ENCODE assay signal across 7 mouse cellular contexts in the genomic region with DNA sequence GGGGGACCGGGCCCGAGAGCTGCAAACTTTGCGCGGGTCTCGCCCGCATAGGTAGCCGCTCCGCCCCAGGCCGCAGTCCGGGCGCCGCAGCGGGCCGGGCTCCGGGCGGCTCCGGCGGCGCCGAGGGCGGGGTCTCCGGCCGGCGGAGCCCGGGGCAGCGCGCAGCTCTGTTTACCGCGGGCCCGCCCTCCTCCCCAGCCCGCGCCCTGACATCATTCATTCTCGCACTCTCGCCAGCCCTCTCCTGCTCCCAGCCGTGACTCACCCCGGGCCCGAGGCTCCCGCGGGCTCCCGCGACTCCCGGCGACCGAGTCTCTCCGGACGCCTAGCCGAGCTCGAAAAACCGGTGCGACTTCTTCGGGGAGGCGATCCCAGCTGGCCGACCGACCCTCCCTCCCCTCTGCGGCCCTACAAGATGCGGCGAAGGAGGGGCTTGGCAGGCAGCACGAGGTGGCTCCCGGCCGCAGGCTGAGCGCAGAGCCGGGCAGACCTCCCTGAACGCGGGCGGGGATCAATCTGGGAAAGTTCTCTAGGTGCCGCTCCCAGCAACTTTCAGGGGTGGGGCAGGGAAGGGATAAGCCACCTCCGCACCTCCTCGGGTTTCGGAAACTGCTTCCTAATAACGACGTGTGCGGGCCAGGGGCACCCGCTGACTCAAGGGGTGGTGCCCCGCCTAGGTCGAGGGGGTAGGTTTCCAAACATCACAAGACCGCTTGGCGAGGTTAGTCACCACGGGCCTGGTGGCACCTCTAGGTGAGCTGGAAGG. TPM values are rescaled to one million over a fixed set of nuclear protein-coding genes. Genes with fewer than 3 reads are reported as not detected.
DNase-seq lines count a peak whose midpoint lies in the region; ATAC-seq lines count a peak whose summit lies in the region.

No protein-coding gene starts in this region.

- H3K4me1 ChIP-seq in intestine, embryonic 15.5 days (replicated peaks): peaks cover 9% of the 10 kb centered on the region; the same call in 1 of the 2 replicates
- H3K4me1 ChIP-seq in limb, embryonic 10.5 days: peaks cover 22% of the 10 kb centered on the region
- H3K4me1 ChIP-seq in midbrain, embryonic 10.5 days: peaks cover 22% of the 10 kb centered on the region

- H3K9ac ChIP-seq in intestine, embryonic 15.5 days: peak overlapping the region; percentile 77

- peak overlapping the region; percentile 89 for H3K4me2 ChIP-seq in intestine, embryonic 15.5 days (replicated peaks)

- no peaks in the 10 kb centered on the region for H3K36me3 ChIP-seq in intestine, embryonic 15.5 days
- H3K36me3 ChIP-seq in limb, embryonic 10.5 days: no peaks in the 10 kb centered on the region
- H3K36me3 ChIP-seq in midbrain, embryonic 10.5 days: no peaks in the 10 kb centered on the region

- no peaks in the 10 kb centered on the region for H3K27me3 ChIP-seq in intestine, embryonic 15.5 days (replicated peaks)
- peaks cover 63% of the 10 kb centered on the region for H3K27me3 ChIP-seq in limb, embryonic 10.5 days (ENCODE audit: low read depth, poor library complexity, severe bottlenecking)
- H3K27me3 ChIP-seq in midbrain, embryonic 10.5 days (ENCODE audit: low read depth, poor library complexity, severe bottlenecking): peaks cover 77% of the 10 kb centered on the region

- peak overlapping the region; percentile 75 for H3K4me3 ChIP-seq in intestine, embryonic 15.5 days (replicated peaks)
- H3K4me3 ChIP-seq in limb, embryonic 10.5 days: peak overlapping the region; percentile 84
- H3K4me3 ChIP-seq in midbrain, embryonic 10.5 days: peak overlapping the region; percentile 83

- H3K27ac ChIP-seq in intestine, embryonic 15.5 days: peak overlapping the region; percentile 95
- peak overlapping the region; percentile 86 for H3K27ac ChIP-seq in limb, embryonic 10.5 days
- H3K27ac ChIP-seq in midbrain, embryonic 10.5 days (replicated peaks): peak overlapping the region; percentile 86

- peak; percentile 79 for ATAC-seq in common myeloid progenitor, adult 5-6 weeks (replicated peaks; ENCODE audit: low read depth, poor library complexity, severe bottlenecking)
- ATAC-seq in intestine, embryonic 15.5 days: peak; percentile 93

- DNase-seq in adrenal gland, adult 8-10 months: peak; percentile 72
- DNase-seq in gastrocnemius, postnatal 36 days: peak; percentile 73 to 77
- DNase-seq in limb, embryonic 10.5 days (ENCODE audit: low spot score): peak; percentile 83
- peak; percentile 81 for DNase-seq in midbrain, embryonic 10.5 days (ENCODE audit: low spot score)
- DNase-seq in right cerebral cortex, postnatal 4 days: peak; percentile 29

- WGBS in intestine, embryonic 15.5 days: under 1% methylated on average over 71 of the region's 78 CpGs
- WGBS in limb, embryonic 10.5 days: under 1% methylated on average over 77 of the region's 78 CpGs
- under 1% methylated on average over 78 of the region's 78 CpGs for WGBS in midbrain, embryonic 10.5 days

- no peaks in the 10 kb centered on the region for H3K9me3 ChIP-seq in intestine, embryonic 15.5 days
- H3K9me3 ChIP-seq in limb, embryonic 10.5 days (replicated peaks): no peaks in the 10 kb centered on the region
- H3K9me3 ChIP-seq in midbrain, embryonic 10.5 days (replicated peaks): no peaks in the 10 kb centered on the region

- intact Hi-C loops in gastrocnemius, postnatal 36 days (cut with DNase I): loop anchor here (5.0 kb wide), 1 partner anchor 143 kb away; no protein-coding TSS in a partner anchor

RNA-seq across cellular contexts. Expression of a gene that starts 0.9 kb away (rescaled TPM):
- total RNA-seq in adrenal gland, adult 8-10 months (2022): 1 to 10 TPM; 3.6 to 9.6 (median 6.1) TPM
- 0.87 and 1.0 TPM in 2 replicates for total RNA-seq in common myeloid progenitor, adult 5-6 weeks (2017)
- total RNA-seq in gastrocnemius, postnatal 36 days (2021): 1 to 10 TPM; 1.4 to 2.2 TPM
- 15.3 and 15.8 TPM in 2 replicates for polyA plus RNA-seq in intestine, embryonic 15.5 days (2015; fragmentation: Nextera tagmentation; extraction: Ambion mirVana)
- polyA plus RNA-seq in limb, embryonic 10.5 days (2016; fragmentation: Nextera tagmentation; extraction: Ambion mirVana): 1.2 and 1.3 TPM in 2 replicates
- polyA plus RNA-seq in midbrain, embryonic 10.5 days (2016; fragmentation: Nextera tagmentation; extraction: Ambion mirVana): 0.48 and 0.59 TPM in 2 replicates

Comparison
In these comparisons a context has a peak if more than half of its experiments do, and no peak if none do; other contexts are left out.
1. Peak in every context shown above with its lines: DNase-seq, ATAC-seq, H3K4me3 ChIP-seq and H3K27ac ChIP-seq.
2. DNase-seq: peak in every context shown above with its lines; median percentile 83 in limb, embryonic 10.5 days; 81 in midbrain, embryonic 10.5 days; 75 in gastrocnemius, postnatal 36 days; 72 in adrenal gland, adult 8-10 months; 29 in right cerebral cortex, postnatal 4 days.